Mouse (Mus musculus) cortical plate, adult 2 months (tissue): Measurements from ENCODE around the gene Drc3.

Experiments
- CTCF ChIP-seq: fragments of 200-500 bp; IDR thresholded peaks from 2 replicates; pipeline ENCODE4 v1.5.1; 2011; ENCODE audit warnings: mild to moderate bottlenecking, control low read depth, low read length; ENCODE audit not compliant: insufficient read depth; ENCODE audit errors: extremely low read depth
- POLR2A ChIP-seq: fragments of 200-500 bp; IDR thresholded peaks from 2 replicates; pipeline ENCODE4 v1.6.1; 2011; ENCODE audit warnings: mild to moderate bottlenecking, low read length, control low read depth; ENCODE audit not compliant: insufficient read depth; ENCODE audit errors: extremely low read depth

DNA sequence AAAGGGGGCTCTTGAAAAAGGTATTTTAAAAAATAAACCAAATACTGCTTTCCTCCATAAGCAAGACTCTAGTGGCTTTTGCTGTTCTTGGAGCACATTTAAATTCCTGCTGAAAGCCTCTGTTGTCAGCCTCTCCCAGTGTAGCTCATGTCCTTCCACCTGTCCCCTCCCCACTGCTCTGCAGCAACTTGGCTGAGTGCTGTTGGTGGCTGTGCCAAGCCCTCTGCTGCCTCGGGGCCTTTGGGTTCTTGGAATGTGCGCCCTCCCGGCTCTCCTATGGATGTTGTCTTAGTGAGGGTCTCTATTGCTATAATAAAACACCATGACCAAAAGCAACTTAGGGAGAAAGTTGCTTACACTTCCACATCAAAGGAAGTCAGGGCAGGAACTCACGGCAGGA lies 16.3 kb downstream of the Drc3 start:
- TF ChIP-seq CTCF (no peak), POLR2A (no peak)
